ENCODE assay signal across 21 mouse cellular contexts in the genomic region with DNA sequence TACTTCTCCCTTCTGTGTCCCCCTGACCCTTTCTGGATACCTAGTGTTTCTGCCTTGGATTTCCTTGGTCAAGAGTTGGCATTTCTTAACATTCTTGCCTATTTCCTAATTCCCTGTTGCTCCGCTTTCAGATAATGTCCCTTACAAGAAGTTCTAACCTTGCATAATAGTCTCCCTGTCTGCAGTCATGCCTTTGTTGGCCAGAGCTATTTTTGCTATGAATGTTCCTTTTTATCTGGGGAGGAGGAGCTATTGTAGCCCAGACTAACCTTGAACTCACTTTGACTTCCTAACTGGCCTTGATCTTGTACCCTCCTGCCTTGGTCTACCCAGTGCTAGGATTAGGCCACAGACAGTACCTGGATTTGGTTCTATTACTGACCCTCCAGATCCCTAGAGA. TPM values are rescaled to one million over a fixed set of nuclear protein-coding genes. Genes with fewer than 3 reads are reported as not detected.
A peak's percentile ranks its signal among the peaks of the same experiment; 100 is the strongest.
DNase-seq lines count a peak whose midpoint lies in the region; ATAC-seq and TF ChIP-seq lines count a peak whose summit lies in the region.
"Had no signal": no experiment of that assay in that cellular context is flagged by ENCODE, and none has a peak within 500 bp of the region (broad histone marks: within the 10 kb centered on the region; RNA-seq: fewer than 3 reads in every experiment).

No protein-coding gene starts in this region.

- no peak overlapping the region for H3K9ac ChIP-seq in liver, postnatal 0 days (replicated peaks)
- H3K9ac ChIP-seq: forebrain, embryonic 13.5 days; hindbrain, embryonic 13.5 days; liver, embryonic 15.5 days had no signal

- no peaks in the 10 kb centered on the region for H3K79me2 ChIP-seq in macrophage (ENCODE audit: inconsistent target)

- H3K27me3 ChIP-seq in liver, postnatal 0 days (ENCODE audit: insufficient read depth, low read length) = no peaks in the 10 kb centered on the region
- H3K27me3 ChIP-seq: forebrain, embryonic 13.5 days had no signal

- H3K4me1 ChIP-seq in liver, postnatal 0 days (ENCODE audit: insufficient read depth) = peaks cover 5% of the 10 kb centered on the region

- no peak for TF ChIP-seq CTCF in liver, postnatal 0 days (IDR thresholded peaks at IDR 0.05; ENCODE audit: low read depth)

- no peaks in the 10 kb centered on the region for H3K9me3 ChIP-seq in liver, postnatal 0 days (ENCODE audit: low read length)
- H3K9me3 ChIP-seq: forebrain, embryonic 13.5 days; hindbrain, embryonic 13.5 days; liver, embryonic 15.5 days had no signal

- 61% methylated on average over 1 of the region's 1 CpGs for WGBS in liver, postnatal 0 days (ENCODE audit: insufficient replicate concordance)
- 21% methylated on average over 1 of the region's 1 CpGs for WGBS in macrophage (ENCODE audit: missing documents)

- no peak overlapping the region for H3K27ac ChIP-seq in liver, postnatal 0 days (ENCODE audit: low read depth)
- peak overlapping the region; percentile 33 for H3K27ac ChIP-seq in macrophage
- H3K27ac ChIP-seq: forebrain, embryonic 13.5 days; hindbrain, embryonic 13.5 days; kidney, postnatal 0 days; liver, embryonic 15.5 days had no signal

- intact Hi-C loops in left cerebral cortex, postnatal 36 days (cut with DNase I) = no loop called here

- ATAC-seq in liver, postnatal 0 days = 0 out of 2 replicates have a peak, but pooled peaks have one; percentile 10
- ATAC-seq: forebrain, embryonic 13.5 days; midbrain, embryonic 16.5 days had no signal

- H3K4me3 ChIP-seq in liver, postnatal 0 days (ENCODE audit: low read depth, low read length) = no peak overlapping the region
- H3K4me3 ChIP-seq in macrophage (ENCODE audit: inconsistent target) = no peak overlapping the region
- H3K4me3 ChIP-seq: forebrain, embryonic 13.5 days; hindbrain, embryonic 13.5 days; liver, embryonic 15.5 days; megakaryocyte, embryonic 14.5 days had no signal

- H3K36me3 ChIP-seq in liver, postnatal 0 days (replicated peaks; ENCODE audit: insufficient read depth, low read length) = no peaks in the 10 kb centered on the region
- H3K36me3 ChIP-seq in macrophage (ENCODE audit: inconsistent target) = no peaks in the 10 kb centered on the region
- H3K36me3 ChIP-seq: hindbrain, embryonic 13.5 days; liver, embryonic 15.5 days had no signal

- TF ChIP-seq EP300 in liver, postnatal 0 days (IDR thresholded peaks at IDR 0.05; ENCODE audit: low read depth) = no peak

- H3K4me2 ChIP-seq in liver, postnatal 0 days (ENCODE audit: low read depth, low read length) = no peak overlapping the region
- H3K4me2 ChIP-seq: forebrain, embryonic 13.5 days; hindbrain, embryonic 13.5 days; liver, embryonic 15.5 days had no signal

- peak; percentile 27 for DNase-seq in adrenal gland, postnatal 10 days
- no peak for DNase-seq in adrenal gland, postnatal 14 days
- no peak for DNase-seq in liver, postnatal 0 days
- DNase-seq in liver = no peak
- peak; percentile 26 for DNase-seq in fibroblast of lung, adult 2 months (ENCODE audit: low read depth)
- DNase-seq in gastrocnemius, postnatal 4 days (ENCODE audit: low spot score in 2 of 2) = no peak
- no peak for DNase-seq in left cerebral cortex, postnatal 36 days (ENCODE audit: low spot score in 2 of 2)
- DNase-seq: cerebellum, postnatal 10 days; gastrocnemius, postnatal 14 days; right cerebral cortex, adult 18-20 months had no signal

RNA-seq across cellular contexts. Expression of a gene that starts 5.6 kb away (rescaled TPM):
- 100 to 1,000 TPM; 142 to 172 TPM for total RNA-seq in adrenal gland, postnatal 10 days (2021)
- 144 and 165 TPM in 2 replicates for total RNA-seq in adrenal gland, postnatal 14 days (2021)
- 23.5 and 31.3 TPM in 2 replicates for polyA plus RNA-seq in liver, postnatal 0 days (2015; fragmentation: Nextera tagmentation; extraction: Ambion mirVana)
- total RNA-seq in macrophage (2018; cell fraction: chromatin; rRNA removed) = 10 to 100 TPM; 14.9 to 75.9 (median 37.3) TPM
- total RNA-seq in macrophage (2018; cell fraction: cytosol; rRNA removed) = 10 to 100 TPM in 25 of 26 experiments, 1 to 10 TPM in 1; 9.2 to 24.1 (median 16.9) TPM
- total RNA-seq in macrophage (2018; cell fraction: nucleus; rRNA removed) = 10 to 100 TPM in 25 of 26 experiments, 1 to 10 TPM in 1; 9.2 to 39.2 (median 20.7) TPM
- polyA plus RNA-seq in macrophage (2018) = 12.8 to 25.9 TPM (median 18.5 TPM) in 3 replicates
- 10 to 100 TPM; 17.0 to 21.0 TPM for total RNA-seq in gastrocnemius, postnatal 4 days (2021)
- 100 to 1,000 TPM; 149 to 153 TPM for total RNA-seq in left cerebral cortex, postnatal 36 days (2021)

RNA-seq across cellular contexts. Expression of a gene that starts 26.3 kb away (rescaled TPM):
- 1 to 10 TPM; 2.4 to 6.4 TPM for total RNA-seq in adrenal gland, postnatal 10 days (2021)
- total RNA-seq in adrenal gland, postnatal 14 days (2021) = 7.2 and 8.4 TPM in 2 replicates
- polyA plus RNA-seq in liver, postnatal 0 days (2015; fragmentation: Nextera tagmentation; extraction: Ambion mirVana) = not detected in 2 replicates
- total RNA-seq in macrophage (2018; cell fraction: chromatin; rRNA removed) = 1 to 10 TPM in 1 of 26 experiments, not detected in 25; 5.1 TPM
- total RNA-seq in macrophage (2018; cell fraction: cytosol; rRNA removed) = 1 to 10 TPM in 6 of 26 experiments, under 1 TPM in 14, not detected in 6; 0.10 to 2.0 (median 0.58) TPM
- 1 to 10 TPM in 6 of 26 experiments, under 1 TPM in 1, not detected in 19; 0.95 to 5.7 (median 2.5) TPM for total RNA-seq in macrophage (2018; cell fraction: nucleus; rRNA removed)
- 0.14 to 2.0 TPM in 2 of 3 replicates, not detected in the other for polyA plus RNA-seq in macrophage (2018)
- not detected for total RNA-seq in gastrocnemius, postnatal 4 days (2021)
- total RNA-seq in left cerebral cortex, postnatal 36 days (2021) = not detected
- total RNA-seq: gastrocnemius, postnatal 14 days had no signal
- polyA plus RNA-seq: embryonic facial prominence, embryonic 14.5 days; forebrain, embryonic 13.5 days; hindbrain, embryonic 13.5 days; limb, embryonic 11.5 days; liver, embryonic 15.5 days; midbrain, embryonic 16.5 days; neural tube, embryonic 11.5 days had no signal

RNA-seq across cellular contexts. Expression of a gene that starts 27.9 kb away (rescaled TPM):
- under 1 TPM in 1 of 2 experiments, not detected in 1; 0.12 TPM for total RNA-seq in adrenal gland, postnatal 10 days (2021)
- total RNA-seq in adrenal gland, postnatal 14 days (2021) = not detected in 2 replicates
- not detected in 2 replicates for polyA plus RNA-seq in liver, postnatal 0 days (2015; fragmentation: Nextera tagmentation; extraction: Ambion mirVana)
- total RNA-seq in macrophage (2018; cell fraction: chromatin; rRNA removed) = 1 to 10 TPM in 1 of 26 experiments, under 1 TPM in 3, not detected in 22; 0.25 to 1.2 (median 0.54) TPM
- under 1 TPM in 1 of 26 experiments, not detected in 25; 0.05 TPM for total RNA-seq in macrophage (2018; cell fraction: cytosol; rRNA removed)
- total RNA-seq in macrophage (2018; cell fraction: nucleus; rRNA removed) = 1 to 10 TPM in 1 of 26 experiments, under 1 TPM in 2, not detected in 23; 0.25 to 1.1 (median 0.86) TPM
- not detected in 3 replicates for polyA plus RNA-seq in macrophage (2018)
- not detected for total RNA-seq in gastrocnemius, postnatal 4 days (2021)
- total RNA-seq in left cerebral cortex, postnatal 36 days (2021) = under 1 TPM in 1 of 2 experiments, not detected in 1; 0.25 TPM
- total RNA-seq: adrenal gland, postnatal 4 days; gastrocnemius, postnatal 14 days had no signal
- polyA plus RNA-seq: embryonic facial prominence, embryonic 14.5 days; forebrain, embryonic 13.5 days; liver, embryonic 15.5 days; neural tube, embryonic 11.5 days had no signal

RNA-seq across cellular contexts. Expression of a gene that starts 37.2 kb away (rescaled TPM):
- total RNA-seq in adrenal gland, postnatal 10 days (2021) = 10 to 100 TPM; 15.7 to 21.4 TPM
- 15.4 and 17.5 TPM in 2 replicates for total RNA-seq in adrenal gland, postnatal 14 days (2021)
- 4.0 and 4.4 TPM in 2 replicates for polyA plus RNA-seq in liver, postnatal 0 days (2015; fragmentation: Nextera tagmentation; extraction: Ambion mirVana)
- total RNA-seq in macrophage (2018; cell fraction: chromatin; rRNA removed) = 10 to 100 TPM in 16 of 26 experiments, 1 to 10 TPM in 10; 2.3 to 21.6 (median 12.4) TPM
- total RNA-seq in macrophage (2018; cell fraction: cytosol; rRNA removed) = 10 to 100 TPM in 23 of 26 experiments, 1 to 10 TPM in 3; 8.3 to 21.8 (median 14.4) TPM
- 10 to 100 TPM in 16 of 26 experiments, 1 to 10 TPM in 10; 2.3 to 20.8 (median 12.9) TPM for total RNA-seq in macrophage (2018; cell fraction: nucleus; rRNA removed)
- polyA plus RNA-seq in macrophage (2018) = 9.8 to 15.6 TPM (median 10.6 TPM) in 3 replicates
- total RNA-seq in gastrocnemius, postnatal 4 days (2021) = 10 to 100 TPM; 10.5 to 12.3 TPM
- 10 to 100 TPM; 32.7 to 38.1 TPM for total RNA-seq in left cerebral cortex, postnatal 36 days (2021)

RNA-seq across cellular contexts. Expression of a gene that starts 45.1 kb away (rescaled TPM):
- 1 to 10 TPM; 2.3 to 2.8 TPM for total RNA-seq in adrenal gland, postnatal 10 days (2021)
- 2.4 and 4.8 TPM in 2 replicates for total RNA-seq in adrenal gland, postnatal 14 days (2021)
- polyA plus RNA-seq in liver, postnatal 0 days (2015; fragmentation: Nextera tagmentation; extraction: Ambion mirVana) = 1.5 and 1.7 TPM in 2 replicates
- 100 to 1,000 TPM in 8 of 26 experiments, 10 to 100 TPM in 17, 1 to 10 TPM in 1; 7.4 to 153 (median 58.0) TPM for total RNA-seq in macrophage (2018; cell fraction: chromatin; rRNA removed)
- total RNA-seq in macrophage (2018; cell fraction: cytosol; rRNA removed) = 10 to 100 TPM in 6 of 26 experiments, 1 to 10 TPM in 20; 2.9 to 18.3 (median 6.9) TPM
- 10 to 100 TPM; 13.1 to 91.6 (median 37.6) TPM for total RNA-seq in macrophage (2018; cell fraction: nucleus; rRNA removed)
- 2.6 to 5.5 TPM (median 4.7 TPM) in 3 replicates for polyA plus RNA-seq in macrophage (2018)
- total RNA-seq in gastrocnemius, postnatal 4 days (2021) = under 1 TPM; 0.32 to 0.88 TPM
- total RNA-seq in left cerebral cortex, postnatal 36 days (2021) = 10 to 100 TPM; 40.4 to 44.2 TPM

Comparison
In these comparisons a context has a peak if more than half of its experiments do, and no peak if none do; other contexts are left out.
1. DNase-seq: peak in adrenal gland, postnatal 10 days (single experiment) and fibroblast of lung, adult 2 months (single experiment); none in adrenal gland, postnatal 14 days (single experiment), liver, postnatal 0 days (single experiment), liver (single experiment), gastrocnemius, postnatal 4 days (0 of 2) and left cerebral cortex, postnatal 36 days (0 of 2).